13 mouse cellular contexts compared by ENCODE assay signal in the genomic region with DNA sequence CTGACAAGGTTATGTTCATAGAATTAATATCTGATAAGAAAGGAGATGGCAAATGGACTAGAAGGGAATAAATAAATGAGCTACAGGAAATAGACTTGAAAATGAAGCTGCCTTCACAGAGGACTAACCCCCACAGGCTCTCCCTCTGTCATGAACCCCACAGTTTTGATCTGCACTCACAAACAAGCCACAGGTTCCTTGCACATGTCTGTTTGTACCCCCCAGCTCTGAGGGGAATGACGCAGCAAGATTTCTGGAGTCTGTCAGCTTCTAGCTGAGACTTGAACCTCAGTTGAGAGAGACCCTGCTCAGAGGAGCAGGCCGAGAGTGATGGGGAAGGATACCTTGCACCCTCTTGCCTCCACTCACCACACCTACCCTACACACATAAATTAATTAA.
"Had no signal": no experiment of that assay in that cellular context is flagged by ENCODE, and none has a peak within 500 bp of the region (broad histone marks: within the 10 kb centered on the region; RNA-seq: fewer than 3 reads in every experiment).

No protein-coding gene starts in this region.

- H3K4me1 ChIP-seq: midbrain, embryonic 13.5 days had no signal

- H3K9me3 ChIP-seq: limb, embryonic 15.5 days; liver, embryonic 13.5 days; lung, embryonic 15.5 days; midbrain, embryonic 13.5 days had no signal

- H3K9ac ChIP-seq: limb, embryonic 15.5 days; liver, embryonic 13.5 days; liver, postnatal 0 days; lung, embryonic 15.5 days; midbrain, embryonic 13.5 days had no signal

- H3K36me3 ChIP-seq: liver, embryonic 13.5 days; lung, embryonic 15.5 days; midbrain, embryonic 13.5 days had no signal

- ATAC-seq: intestine, embryonic 16.5 days; liver, postnatal 0 days; midbrain, embryonic 13.5 days had no signal

- H3K4me3 ChIP-seq: limb, embryonic 15.5 days; liver, embryonic 13.5 days; lung, embryonic 15.5 days; midbrain, embryonic 13.5 days had no signal

- DNase-seq: kidney, adult 8-10 months; kidney, postnatal 25 days; layer of hippocampus, adult 9-11 months; layer of hippocampus, postnatal 36 days; liver, embryonic 13.5 days; liver, postnatal 0 days; lung, postnatal 14 days; right cerebral cortex, postnatal 25 days had no signal

- H3K27me3 ChIP-seq: limb, embryonic 15.5 days; liver, embryonic 13.5 days; lung, embryonic 15.5 days; midbrain, embryonic 13.5 days had no signal

- H3K27ac ChIP-seq: limb, embryonic 15.5 days; liver, embryonic 13.5 days; lung, embryonic 15.5 days; macrophage; midbrain, embryonic 13.5 days had no signal

- H3K4me2 ChIP-seq: limb, embryonic 15.5 days; liver, embryonic 13.5 days; lung, embryonic 15.5 days; midbrain, embryonic 13.5 days had no signal
